Mouse (Mus musculus) ES-Bruce4 (cell line): Measurements from ENCODE around the gene 4933412E24Rik.

Source experiments
- CTCF ChIP-seq: IDR thresholded peaks from one replicate; pipeline ENCODE4 v1.8.1; 2011; ENCODE audit warnings: low read depth, low read length
- POLR2A ChIP-seq: IDR thresholded peaks from one replicate; pipeline ENCODE4 v1.8.1; 2011; ENCODE audit warnings: low read length; ENCODE audit not compliant: insufficient read depth

DNA sequence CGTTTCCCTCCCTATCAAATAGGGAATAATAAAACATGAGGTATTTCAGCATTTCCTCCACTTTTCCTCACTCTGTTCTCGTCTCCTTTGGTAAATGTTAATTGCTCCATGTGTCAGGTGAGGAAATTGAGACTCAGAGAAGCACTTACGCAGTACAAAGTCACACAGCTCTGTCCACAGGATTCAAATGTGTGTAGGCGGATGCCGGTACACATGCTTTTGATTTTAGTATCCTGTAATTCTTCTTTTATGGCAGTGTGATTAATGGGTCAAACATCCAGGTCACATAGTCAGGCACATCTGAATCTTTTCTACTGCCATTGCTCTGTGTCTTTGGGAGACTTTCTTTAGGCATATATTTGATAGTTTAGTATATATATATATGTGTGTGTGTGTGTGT lies 41.8 kb downstream of the 4933412E24Rik start:
- TF ChIP-seq POLR2A (no peak), CTCF (no peak)
